Mouse (Mus musculus): ENCODE data around the gene Mesp2. TPM values are rescaled to one million over a fixed set of nuclear protein-coding genes. Genes with fewer than 3 reads are reported as not detected.

The Mesp2 gene
- total RNA-seq, 2 experiments from 2014 or later = 1.5 to 1.9 TPM

GRCm38 (mm10) chr7:79802037-79802436 lies 8.5 kb upstream of the Mesp2 start:
- DNase-seq (ENCODE audit: low spot score in 2 of 2) = no peak

GRCm38 (mm10) chr7:79803887-79804286 lies 6.6 kb upstream of the Mesp2 start:
- peak in 1 of 2 experiments; percentile 39 for DNase-seq (ENCODE audit: low spot score in 2 of 2)

- DNase-seq (ENCODE audit: low spot score in 2 of 2) = no peak
Observed at GRCm38 (mm10) chr7:79808561-79808960, 2.0 kb upstream of the Mesp2 start.

- no peak for DNase-seq (ENCODE audit: low spot score in 2 of 2)
Observed at GRCm38 (mm10) chr7:79813409-79813808, 2.9 kb downstream of the Mesp2 start.

GRCm38 (mm10) chr7:79818321-79818720 lies 7.8 kb downstream of the Mesp2 start:
- DNase-seq (ENCODE audit: low spot score in 2 of 2) = no peak

GRCm38 (mm10) chr7:79819515-79819914 lies 9.0 kb downstream of the Mesp2 start:
- no peak for DNase-seq (ENCODE audit: low spot score in 2 of 2)

GRCm38 (mm10) chr7:79819996-79820395 lies 9.5 kb downstream of the Mesp2 start:
- DNase-seq (ENCODE audit: low spot score in 2 of 2) = no peak

GRCm38 (mm10) chr7:79822092-79822695 lies 11.7 kb downstream of the Mesp2 start:
- no peak for DNase-seq (ENCODE audit: low spot score in 2 of 2)

GRCm38 (mm10) chr7:79828341-79828740 lies 17.8 kb downstream of the Mesp2 start:
- DNase-seq (ENCODE audit: low spot score in 2 of 2) = no peak

GRCm38 (mm10) chr7:79831145-79831544 lies 20.6 kb downstream of the Mesp2 start:
- DNase-seq (ENCODE audit: low spot score in 2 of 2) = no peak

GRCm38 (mm10) chr7:79831585-79831984 lies 21.1 kb downstream of the Mesp2 start:
- no peak for DNase-seq (ENCODE audit: low spot score in 2 of 2)

- no peak for DNase-seq (ENCODE audit: low spot score in 2 of 2)
Observed at GRCm38 (mm10) chr7:79832980-79833379, 22.5 kb downstream of the Mesp2 start.

GRCm38 (mm10) chr7:79835196-79835595 lies 24.7 kb downstream of the Mesp2 start:
- DNase-seq (ENCODE audit: low spot score in 2 of 2) = no peak

- no peak for DNase-seq (ENCODE audit: low spot score in 2 of 2)
Observed at GRCm38 (mm10) chr7:79837247-79837646, 26.7 kb downstream of the Mesp2 start.

GRCm38 (mm10) chr7:79842163-79842562 lies 31.6 kb downstream of the Mesp2 start:
- no peak for DNase-seq (ENCODE audit: low spot score in 2 of 2)

- no peak for DNase-seq (ENCODE audit: low spot score in 2 of 2)
Observed at GRCm38 (mm10) chr7:79844090-79844802, 33.7 kb downstream of the Mesp2 start.

GRCm38 (mm10) chr7:79846342-79846741 lies 35.8 kb downstream of the Mesp2 start:
- DNase-seq (ENCODE audit: low spot score in 2 of 2) = no peak

GRCm38 (mm10) chr7:79847456-79848451 lies 37.2 kb downstream of the Mesp2 start:
- DNase-seq (ENCODE audit: low spot score in 2 of 2) = no peak

- DNase-seq (ENCODE audit: low spot score in 2 of 2) = no peak
Observed at GRCm38 (mm10) chr7:79856305-79856704, 45.8 kb downstream of the Mesp2 start.

- DNase-seq (ENCODE audit: low spot score in 2 of 2) = no peak
Observed at GRCm38 (mm10) chr7:79858202-79858934, 47.8 kb downstream of the Mesp2 start.
